Mouse (Mus musculus) small intestine, adult 2 months (tissue): Measurements from ENCODE around the gene Mark1.

Source experiments
- CTCF ChIP-seq: fragments of 200-500 bp; IDR thresholded peaks from 2 replicates; pipeline ENCODE4 v1.5.1; 2012; ENCODE audit warnings: low read depth, mild to moderate bottlenecking, control low read depth, inconsistent platforms, low read length, moderate library complexity, mixed read lengths; ENCODE audit not compliant: insufficient replicate concordance, insufficient read length; ENCODE audit errors: extremely low read depth
- POLR2A ChIP-seq: fragments of 200-500 bp; IDR thresholded peaks from 2 replicates; pipeline ENCODE4 v1.6.1; 2012; ENCODE audit warnings: low read depth, mild to moderate bottlenecking, control low read depth, inconsistent platforms, low read length, moderate library complexity

DNA sequence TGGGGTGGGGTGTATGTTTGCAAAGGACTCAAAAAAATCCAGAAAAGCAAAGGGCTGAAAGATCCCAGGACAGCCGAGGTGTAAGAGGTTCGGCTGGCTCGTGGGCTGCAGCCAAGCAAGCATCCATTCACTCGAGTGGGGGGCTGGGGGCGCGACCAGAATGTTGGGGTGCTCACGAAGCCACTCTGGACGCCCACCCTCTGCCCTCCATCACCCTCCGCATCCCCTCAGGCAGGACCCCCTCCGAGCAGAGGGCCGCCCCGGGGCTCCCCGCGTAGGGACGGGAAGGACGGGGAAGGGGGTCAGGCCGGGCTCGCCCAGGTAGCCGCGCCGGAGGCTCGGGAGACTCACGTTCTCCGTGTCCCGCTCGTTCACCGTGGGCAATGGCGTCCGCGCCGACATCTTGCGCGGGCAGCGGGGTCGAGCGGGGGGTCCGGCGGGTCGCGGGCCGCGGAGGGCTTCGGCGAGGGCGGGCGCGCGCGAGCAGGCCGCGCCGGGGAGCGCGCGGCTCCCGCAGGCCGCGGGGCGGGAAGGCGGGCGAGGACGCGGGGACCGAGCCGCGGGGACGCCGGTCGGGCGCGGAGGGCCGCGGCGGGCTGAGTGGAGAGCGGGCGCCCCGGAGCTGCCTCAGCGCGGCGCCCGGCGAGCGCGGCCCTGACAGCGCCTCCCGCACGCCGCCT is at the start of gene Mark1:
- TF ChIP-seq POLR2A (no peak), CTCF (no peak)
